Mouse (Mus musculus) testis, postnatal 10 days (tissue): ENCODE measurements around the gene Gm20388.
A peak's percentile ranks its signal among the peaks of the same experiment; 100 is the strongest.

Source experiments
- DNase-seq: peaks from one replicate; pipeline ENCODE4 v3.0.0; 2021; ENCODE audit warnings: low spot score

Gm20388 gene

DNA sequence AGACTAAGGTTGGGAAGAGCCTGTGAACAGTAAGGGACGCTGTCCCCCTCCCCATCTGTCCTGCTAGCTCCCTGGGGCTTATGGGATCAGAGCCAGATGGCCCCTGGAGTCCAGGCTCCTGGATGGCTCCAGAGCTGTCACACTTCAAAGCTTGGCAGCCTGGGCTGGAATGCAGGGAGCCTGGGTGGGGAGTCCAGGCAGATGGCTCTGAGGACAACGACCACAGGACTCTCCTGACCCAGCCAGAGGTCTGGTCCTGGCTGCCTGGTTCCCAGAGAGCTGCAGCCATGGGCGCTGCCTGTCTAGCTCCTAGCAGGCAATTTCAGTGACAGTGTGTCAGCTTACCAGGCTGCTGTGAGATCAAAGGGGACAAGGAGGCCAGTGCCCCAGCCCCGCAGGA, 984.4 kb downstream of the Gm20388 start:
- no peak for DNase-seq

DNA sequence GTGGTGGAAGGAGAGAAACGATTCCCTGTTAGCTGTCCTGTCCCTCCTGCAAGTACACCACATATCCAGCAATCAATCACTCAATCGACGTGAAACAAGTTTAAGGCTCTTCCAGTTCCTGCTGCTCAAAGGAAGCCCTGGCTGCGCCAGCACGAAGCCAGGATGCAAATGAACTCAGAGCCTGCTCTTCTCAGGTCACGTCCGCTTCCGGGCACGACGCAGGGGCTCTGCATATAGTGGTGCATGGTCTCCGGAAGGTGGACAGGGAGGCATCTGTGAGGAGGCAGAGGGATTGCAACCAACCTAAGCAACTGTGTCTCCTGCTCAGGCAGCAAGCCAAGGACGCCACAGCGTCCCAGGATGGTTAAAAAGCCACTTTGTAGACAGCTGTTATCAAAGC, 985.0 kb downstream of the Gm20388 start:
- no peak for DNase-seq

GRCm38 (mm10) chr8:120896203-120896602, 985.6 kb downstream of the Gm20388 start:
- no peak for DNase-seq

GRCm38 (mm10) chr8:120898008-120898407, 987.4 kb downstream of the Gm20388 start:
- peak; percentile 72 for DNase-seq

- DNase-seq = no peak
These were observed 988.3 kb downstream of the Gm20388 start for GRCm38 (mm10) chr8:120898828-120899407.

DNA sequence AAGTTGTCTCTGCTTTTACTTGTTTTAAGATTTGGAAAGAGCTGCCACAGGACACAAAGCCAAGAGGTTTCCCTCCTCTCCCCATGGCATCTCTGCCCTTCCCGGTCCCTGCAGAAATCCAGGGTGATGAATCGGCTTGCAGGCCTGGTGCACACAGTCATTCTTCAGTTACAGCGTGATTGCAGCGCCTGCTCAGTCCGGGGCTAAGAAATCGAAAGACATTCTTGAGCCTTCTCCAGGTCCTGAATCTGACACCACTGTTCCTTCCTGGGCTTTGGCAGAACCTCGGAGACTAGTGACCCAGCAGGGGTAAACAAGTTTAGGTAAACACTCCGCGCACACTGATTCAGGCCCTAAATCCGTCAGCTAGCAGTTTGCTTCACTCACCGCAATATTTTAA, 991.7 kb downstream of the Gm20388 start:
- DNase-seq = no peak

- DNase-seq = no peak
These were observed 997.0 kb downstream of the Gm20388 start for GRCm38 (mm10) chr8:120907671-120908070.

GRCm38 (mm10) chr8:120910936-120911335, 1000.3 kb downstream of the Gm20388 start:
- no peak for DNase-seq

GRCm38 (mm10) chr8:120912463-120912862, 1001.8 kb downstream of the Gm20388 start:
- no peak for DNase-seq

- no peak for DNase-seq
These were observed 1006.3 kb downstream of the Gm20388 start for GRCm38 (mm10) chr8:120916831-120917435.

- no peak for DNase-seq
These were observed 1009.9 kb downstream of the Gm20388 start for GRCm38 (mm10) chr8:120920527-120920926.

- no peak for DNase-seq
These were observed 1015.6 kb downstream of the Gm20388 start for GRCm38 (mm10) chr8:120926201-120926600.

- no peak for DNase-seq
These were observed 1017.4 kb downstream of the Gm20388 start for GRCm38 (mm10) chr8:120928082-120928481.

GRCm38 (mm10) chr8:120934596-120934995, 1024.0 kb downstream of the Gm20388 start:
- no peak for DNase-seq

DNA sequence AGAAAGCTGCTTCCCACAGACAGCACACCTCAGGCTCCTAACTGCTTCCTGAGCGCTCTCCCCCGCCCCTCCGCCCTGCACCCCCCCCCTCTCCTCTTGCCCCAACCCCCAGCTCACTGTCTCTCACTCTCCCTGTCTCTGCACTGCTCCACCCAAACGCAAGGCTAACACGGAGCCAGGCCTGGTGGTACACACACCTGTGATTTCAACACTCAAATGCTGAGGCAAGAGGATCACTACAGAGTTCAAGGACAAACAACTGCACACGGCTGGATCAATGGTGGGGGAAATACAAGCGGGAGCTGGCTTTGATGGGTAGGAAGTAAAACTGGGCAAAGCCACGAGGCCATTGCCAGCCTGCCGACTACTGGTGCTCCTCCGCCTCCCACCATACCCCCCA, 1026.0 kb downstream of the Gm20388 start:
- DNase-seq = no peak

GRCm38 (mm10) chr8:120937474-120937873, 1026.8 kb downstream of the Gm20388 start:
- no peak for DNase-seq

DNA sequence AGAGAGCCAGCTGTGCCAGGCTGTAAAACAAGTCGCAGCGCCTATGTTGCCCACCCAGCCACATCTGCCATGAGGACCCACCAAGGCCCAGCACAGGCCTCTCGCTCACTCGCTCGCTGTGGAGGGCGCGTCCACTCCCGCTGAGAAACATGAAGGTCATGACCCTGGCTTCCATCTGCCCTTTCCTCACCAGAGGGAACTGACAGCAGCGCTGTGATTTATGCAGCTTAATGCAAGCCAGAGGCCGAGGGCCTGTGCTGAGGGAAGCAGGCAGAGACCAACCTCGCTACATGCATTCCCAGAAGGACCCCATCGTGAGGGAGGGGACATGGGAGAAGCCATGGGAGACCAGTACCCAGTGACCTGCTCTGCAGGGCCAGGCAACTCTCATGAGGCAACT, 1029.6 kb downstream of the Gm20388 start:
- no peak for DNase-seq

GRCm38 (mm10) chr8:120947240-120947639, 1036.6 kb downstream of the Gm20388 start:
- no peak for DNase-seq

- DNase-seq = no peak
These were observed 1037.5 kb downstream of the Gm20388 start for GRCm38 (mm10) chr8:120948050-120948595.

DNA sequence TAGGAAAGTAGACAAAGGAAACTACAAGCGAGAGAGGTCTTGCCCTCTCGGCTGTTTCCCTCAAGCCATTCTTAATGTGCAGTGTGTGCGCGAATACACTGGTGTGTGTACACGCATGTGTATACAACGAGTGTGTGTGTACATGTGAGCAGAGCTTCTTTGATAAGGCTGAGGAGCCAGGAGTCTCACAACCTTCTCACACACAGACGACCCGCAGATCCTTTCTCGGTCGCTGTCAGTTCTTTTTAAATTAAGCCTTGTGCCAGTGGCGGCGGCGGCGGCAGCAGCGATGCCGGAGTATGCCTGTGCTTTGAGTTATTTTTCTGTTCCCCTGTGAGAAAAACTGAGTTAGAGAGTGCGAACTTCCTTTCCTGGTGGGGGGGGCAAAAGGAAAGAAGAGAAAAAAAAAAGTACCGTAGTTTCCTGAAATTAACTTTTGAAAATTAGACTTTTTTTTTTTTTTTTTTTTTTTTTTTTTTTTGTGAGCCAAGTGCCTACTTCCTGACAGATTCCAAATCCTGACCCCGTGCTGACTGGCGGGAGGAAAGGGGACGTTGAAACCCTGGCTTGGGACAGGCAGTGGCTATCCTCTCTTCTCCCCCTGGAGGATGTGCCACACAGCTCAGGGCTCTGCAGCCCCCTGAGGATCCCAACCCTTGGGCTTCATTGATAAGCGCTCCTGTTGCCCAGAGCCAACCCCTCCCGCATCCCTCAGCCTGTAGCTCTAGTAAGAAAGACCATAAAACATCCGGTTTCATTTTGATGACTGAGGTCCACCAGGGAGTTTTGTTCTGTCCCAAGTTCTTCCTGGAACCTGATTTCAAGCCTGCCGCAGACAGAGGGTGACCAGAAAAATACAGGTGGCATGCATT, 1038.2 kb downstream of the Gm20388 start:
- DNase-seq = no peak

- no peak for DNase-seq
These were observed 1040.1 kb downstream of the Gm20388 start for GRCm38 (mm10) chr8:120950674-120951218.

GRCm38 (mm10) chr8:120959470-120959891, 1048.8 kb downstream of the Gm20388 start:
- no peak for DNase-seq
